Mouse (Mus musculus) kidney, adult 9 months (tissue): ENCODE data around the gene Hfe2.

Experiments
- DNase-seq: peaks from one replicate; pipeline ENCODE4 v3.0.0; 2022

The Hfe2 gene

GRCm38 (mm10) chr3:96559398-96559910 lies 34.5 kb downstream of the Hfe2 start:
- DNase-seq: peak; percentile 28

- peak; percentile 43 for DNase-seq
Observed at GRCm38 (mm10) chr3:96559911-96560850, 35.2 kb downstream of the Hfe2 start.

- peak; percentile 25 for DNase-seq
Observed at GRCm38 (mm10) chr3:96560881-96561668, 36.1 kb downstream of the Hfe2 start.

- DNase-seq: peak; percentile 55
Observed at GRCm38 (mm10) chr3:96561946-96562681, 37.1 kb downstream of the Hfe2 start.

- peak; percentile 45 for DNase-seq
Observed at GRCm38 (mm10) chr3:96563267-96563666, 38.3 kb downstream of the Hfe2 start.

DNA sequence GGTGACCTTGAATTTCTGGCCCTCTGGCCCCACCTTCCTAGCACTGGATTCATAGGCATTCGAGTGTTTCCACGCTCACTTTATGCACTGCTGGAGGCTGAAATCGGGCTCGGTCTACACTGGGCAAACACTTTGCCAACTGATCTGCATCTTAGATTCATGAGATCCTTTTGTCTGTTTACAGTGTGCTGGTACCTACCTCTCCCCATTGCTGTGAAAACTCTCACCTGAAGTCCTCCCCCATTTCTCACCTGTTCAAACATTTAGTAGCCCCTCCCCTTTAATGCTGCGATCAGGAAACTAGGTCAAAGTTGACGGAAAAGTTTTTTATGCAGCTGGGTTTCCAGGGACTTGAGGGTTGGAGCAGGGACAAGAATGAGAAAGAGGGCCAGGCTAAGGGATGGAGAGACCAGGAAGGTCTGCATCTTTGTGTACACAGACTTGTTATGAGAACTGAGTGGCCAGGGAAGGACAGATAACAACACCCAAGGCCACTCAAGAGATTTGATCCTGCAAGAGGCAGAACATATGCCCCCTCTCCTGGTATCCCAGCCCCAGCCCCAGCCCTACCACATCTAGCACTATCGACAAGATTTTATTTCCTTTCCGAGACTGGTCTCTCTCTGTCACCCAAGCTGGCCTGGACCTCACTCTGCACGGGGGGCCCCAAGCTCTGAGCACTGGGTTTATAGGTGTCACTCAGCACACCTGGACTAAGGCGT lies 39.1 kb downstream of the Hfe2 start:
- DNase-seq: peak; percentile 70

DNA sequence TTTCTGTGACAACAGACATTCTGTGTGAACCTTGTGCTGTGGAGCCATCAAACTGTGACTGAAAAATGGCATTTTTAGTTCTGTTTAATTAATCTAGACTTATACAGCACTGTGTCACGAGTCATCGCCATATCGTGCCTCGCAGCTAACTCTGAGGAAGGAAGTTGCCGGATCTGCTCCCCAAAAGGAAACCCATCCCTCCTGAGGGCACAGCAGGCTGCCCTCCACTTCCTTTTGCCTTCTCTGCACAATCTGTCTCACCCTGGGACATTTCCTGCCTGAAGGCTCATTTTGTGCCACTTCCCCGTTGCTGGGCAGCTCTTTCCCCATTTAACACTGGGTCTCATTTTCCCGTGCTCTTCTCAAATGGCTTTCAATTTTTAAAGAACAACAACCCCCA lies 39.7 kb downstream of the Hfe2 start:
- peak; percentile 63 for DNase-seq

- DNase-seq: peak; percentile 16
Observed at GRCm38 (mm10) chr3:96565105-96565504, 40.1 kb downstream of the Hfe2 start.

DNA sequence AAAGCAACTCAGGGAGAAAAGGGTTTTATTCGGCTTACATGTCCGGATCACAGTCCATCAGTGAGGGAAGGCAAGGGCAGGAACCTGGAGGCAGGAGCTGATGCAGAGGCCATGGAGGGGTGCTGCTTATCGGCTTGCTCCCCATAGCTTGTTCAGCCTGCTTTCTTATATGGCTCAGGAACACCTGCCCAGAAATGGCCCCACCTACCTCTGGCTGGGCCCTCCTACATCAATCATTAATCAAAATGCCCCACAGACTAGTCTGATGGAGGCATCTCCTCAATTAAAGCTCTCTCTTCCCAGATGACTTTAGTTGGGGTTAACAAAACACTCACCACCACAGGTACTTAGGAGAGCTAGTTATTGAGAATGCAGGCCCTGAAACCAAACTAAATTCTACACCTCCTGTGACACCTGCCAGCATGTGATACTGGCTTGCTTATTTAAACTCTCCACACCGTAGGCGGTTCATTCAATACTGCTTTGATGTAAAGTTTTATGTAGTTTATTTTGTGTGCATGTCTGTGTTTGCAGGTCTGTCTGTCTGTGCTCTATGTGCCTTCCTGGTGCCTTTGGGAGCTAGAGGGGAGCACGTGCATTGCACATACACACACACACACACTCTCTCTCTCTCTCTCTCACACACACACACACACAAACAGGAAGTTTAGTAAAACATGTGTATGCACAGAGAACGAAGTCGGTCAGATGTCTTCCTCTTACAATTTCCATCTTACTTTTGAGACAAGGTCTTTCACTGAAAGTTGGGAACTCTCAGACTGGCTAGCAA lies 41.9 kb downstream of the Hfe2 start:
- peak; percentile 88 for DNase-seq

DNA sequence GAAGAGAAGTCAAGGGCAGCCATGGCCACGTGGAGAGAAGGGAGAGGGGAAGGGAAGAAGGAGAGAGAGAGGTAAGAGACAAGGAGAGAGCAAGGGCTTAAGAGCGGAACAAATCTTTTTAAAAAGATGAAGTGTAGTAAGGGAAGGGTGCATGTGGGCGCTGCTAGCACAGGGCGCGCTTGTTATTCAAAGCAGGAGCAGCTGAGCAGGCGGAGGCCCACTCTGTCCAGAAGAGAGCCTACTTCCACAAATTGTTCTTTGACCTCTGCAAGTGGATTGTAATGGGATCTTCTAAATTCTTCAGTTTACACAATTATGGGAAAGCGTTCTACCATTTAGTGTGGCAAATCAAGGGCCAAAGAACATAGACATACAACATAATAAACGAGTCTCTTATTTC lies 43.6 kb downstream of the Hfe2 start:
- peak; percentile 40 for DNase-seq

GRCm38 (mm10) chr3:96569506-96569905 lies 44.5 kb downstream of the Hfe2 start:
- peak; percentile 62 for DNase-seq

DNA sequence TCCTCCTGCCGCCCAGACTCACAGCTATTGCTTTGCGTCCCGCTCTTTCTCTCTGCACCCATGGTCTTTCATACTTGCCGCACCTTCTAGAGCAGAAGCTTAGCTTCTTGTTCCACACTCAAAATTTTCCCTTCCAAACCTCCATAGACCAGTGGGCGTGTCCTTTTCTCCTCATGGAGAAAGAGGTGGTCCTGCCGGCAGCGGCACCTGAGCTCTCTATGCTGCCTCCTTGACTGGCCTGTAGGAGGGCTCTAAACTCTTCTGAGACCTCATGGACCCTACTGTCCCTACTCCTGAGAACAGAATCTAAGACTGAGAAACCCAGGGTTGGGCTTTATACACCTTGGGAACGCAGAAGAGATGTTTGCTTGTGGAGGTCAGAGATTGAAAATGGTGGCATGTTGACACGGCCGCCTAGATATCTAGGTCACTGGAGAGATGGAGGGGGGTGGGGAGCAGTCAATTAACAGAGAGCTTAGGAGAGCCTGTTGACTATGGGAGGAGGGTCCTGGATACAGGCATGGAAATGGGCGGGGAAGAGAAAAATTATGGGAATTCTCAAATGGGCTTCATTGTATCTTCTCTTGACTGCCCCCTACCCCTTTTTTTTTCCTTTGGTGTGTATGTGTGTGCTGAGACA lies 45.1 kb downstream of the Hfe2 start:
- DNase-seq: peak; percentile 30

DNA sequence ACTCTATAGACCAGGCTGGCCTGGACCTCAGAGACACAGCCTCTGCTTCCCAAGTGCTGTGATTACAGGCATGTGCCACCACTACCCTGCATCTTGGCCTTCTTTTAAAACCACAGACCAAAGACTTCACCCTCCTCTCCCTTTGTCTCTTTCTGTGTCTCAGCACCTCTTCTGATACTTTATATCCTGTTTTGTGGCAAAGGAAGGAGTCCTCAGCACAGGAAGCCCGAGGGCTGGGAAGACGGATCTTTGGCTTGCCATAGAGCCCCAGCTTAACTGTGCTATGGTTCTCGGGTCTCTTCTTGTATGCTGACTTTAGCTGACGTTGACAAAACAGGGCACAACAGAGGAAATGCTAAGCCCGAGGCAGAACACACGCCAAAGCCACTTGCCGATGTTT lies 45.7 kb downstream of the Hfe2 start:
- DNase-seq: peak; percentile 42

DNA sequence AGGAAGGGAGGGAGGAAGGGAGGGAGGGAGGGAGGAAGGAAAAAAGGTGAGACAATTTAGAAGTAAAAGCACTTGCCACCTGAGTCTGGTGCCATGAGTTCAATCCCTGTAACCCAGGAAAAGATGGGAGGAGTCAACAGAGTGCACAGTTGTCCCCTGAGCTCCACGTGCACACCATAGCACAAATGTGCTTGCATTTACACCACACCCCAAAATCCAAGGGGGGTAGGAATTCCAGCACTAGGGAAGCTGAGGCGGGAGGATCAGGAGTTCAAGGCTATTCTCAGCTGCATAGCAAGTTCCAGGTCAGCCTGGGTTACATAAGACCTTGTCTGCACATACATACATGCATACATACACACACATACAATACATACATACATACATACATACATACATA lies 46.4 kb downstream of the Hfe2 start:
- DNase-seq: no peak

DNA sequence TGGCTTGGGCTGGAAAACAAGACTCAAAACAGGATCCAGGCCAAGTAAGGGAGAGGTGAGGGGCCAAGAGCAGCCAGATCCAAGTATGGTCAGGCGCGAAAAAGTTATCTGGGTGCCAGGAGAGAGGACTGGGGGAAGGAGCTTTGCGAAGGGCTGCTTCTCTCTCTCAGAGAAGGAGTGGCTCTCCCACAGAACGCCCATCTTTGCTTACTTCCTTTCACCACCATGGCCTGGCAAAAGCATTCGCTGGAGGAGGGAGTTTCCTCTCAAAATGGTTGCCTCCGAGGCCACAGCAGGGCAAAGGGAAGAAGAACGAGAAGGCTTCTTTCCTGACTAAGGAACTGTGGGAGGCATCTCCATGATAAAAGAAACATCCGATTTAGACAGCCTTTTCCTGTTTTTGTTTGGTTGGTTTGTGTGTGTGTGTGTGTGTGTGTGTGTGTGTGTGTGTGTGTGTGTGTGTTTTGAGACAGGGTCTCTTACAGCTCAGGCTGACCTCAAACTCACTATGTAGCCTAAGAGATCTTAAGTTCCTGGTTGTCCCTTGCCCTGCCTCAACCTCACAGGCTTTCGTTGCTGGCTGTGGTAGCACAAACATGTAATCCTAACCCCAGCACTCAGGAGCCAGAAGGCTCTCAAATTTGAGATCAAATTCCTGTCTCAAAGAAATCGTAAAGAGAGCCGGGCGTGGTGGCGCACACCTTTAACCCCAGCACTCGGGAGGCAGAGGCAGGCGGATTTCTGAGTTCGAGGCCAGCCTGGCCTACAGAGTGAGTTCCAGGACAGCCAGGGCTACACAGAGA lies 47.1 kb downstream of the Hfe2 start:
- peak; percentile 86 for DNase-seq

GRCm38 (mm10) chr3:96573611-96574511 lies 48.9 kb downstream of the Hfe2 start:
- DNase-seq: peak; percentile 86

- DNase-seq: peak; percentile 96
Observed at GRCm38 (mm10) chr3:96575272-96575984, 50.5 kb downstream of the Hfe2 start.

DNA sequence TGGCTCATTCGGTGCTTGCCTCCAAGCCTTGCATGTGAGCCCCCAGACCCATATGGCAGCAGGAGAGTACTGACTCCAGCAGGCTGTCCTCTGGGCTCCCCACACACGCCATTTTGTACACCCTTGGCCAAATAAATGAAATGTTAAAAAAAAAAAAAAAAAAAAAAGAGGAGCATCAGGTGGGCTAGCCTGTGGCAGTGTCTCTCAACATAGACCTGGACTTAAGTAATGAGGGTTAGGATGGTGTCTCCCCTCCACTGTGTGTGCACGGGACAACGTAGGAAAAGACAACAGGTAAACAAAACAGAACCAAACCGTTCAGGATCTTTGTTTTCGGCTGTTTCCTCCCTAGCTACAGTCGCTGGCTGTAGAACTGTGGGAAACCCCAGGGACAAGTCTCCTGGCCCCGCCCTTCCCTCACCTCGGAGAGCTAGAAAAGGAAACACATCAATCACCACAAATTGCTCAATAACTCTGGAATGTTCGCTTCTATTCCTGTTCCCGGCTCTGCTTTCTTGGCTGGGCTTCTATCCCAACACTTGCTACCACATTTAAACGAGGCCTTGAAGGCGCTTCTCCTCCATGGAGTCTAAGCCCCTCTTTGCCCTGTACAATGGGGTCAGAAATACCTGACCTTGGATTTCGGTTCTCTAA lies 51.2 kb downstream of the Hfe2 start:
- DNase-seq: peak; percentile 92
